Mouse (Mus musculus) C2C12 (cell line): ENCODE data around the gene Zfp566. TPM values are rescaled to one million over a fixed set of nuclear protein-coding genes. Genes with fewer than 3 reads are reported as not detected.

ENCODE experiments used
- H3K27me3 ChIP-seq: one replicate; pipeline ENCODE4 v1.6.1; 2011; ENCODE audit not compliant: control insufficient read depth, insufficient read depth, insufficient read length
- H3K36me3 ChIP-seq: one replicate; pipeline ENCODE4 v1.6.1; 2011; ENCODE audit not compliant: control insufficient read depth, insufficient read depth
- H3K4me3 ChIP-seq: one replicate; pipeline ENCODE4 v1.5.1; 2011; ENCODE audit warnings: mild to moderate bottlenecking, control low read depth; ENCODE audit not compliant: poor library complexity, insufficient read depth, severe bottlenecking
- H3K79me2 ChIP-seq: one replicate; pipeline ENCODE4 v1.6.1; 2011; ENCODE audit not compliant: control insufficient read depth, insufficient read depth
- H3K79me3 ChIP-seq: one replicate; pipeline ENCODE4 v1.6.1; 2011; ENCODE audit warnings: low read depth, control low read depth
- H3ac ChIP-seq: one replicate; pipeline ENCODE3; 2011; ENCODE audit warnings: low read depth; ENCODE audit not compliant: control insufficient read depth, insufficient read length
- CEBPB ChIP-seq: IDR thresholded peaks from one replicate; pipeline ENCODE4 v1.6.1; 2011; ENCODE audit warnings: low read depth, mild to moderate bottlenecking, control low read depth, moderate library complexity
- CTCF ChIP-seq: IDR thresholded peaks from one replicate; pipeline ENCODE4 v1.5.1; 2011; ENCODE audit not compliant: control insufficient read depth, insufficient read depth, insufficient read length
- FOSL1 ChIP-seq: IDR thresholded peaks from one replicate; pipeline ENCODE4 v1.8.0; 2011; ENCODE audit warnings: mild to moderate bottlenecking, low read length; ENCODE audit not compliant: poor library complexity, insufficient read depth, severe bottlenecking
- MAX ChIP-seq: IDR thresholded peaks from one replicate; pipeline ENCODE4 v1.6.1; 2011; ENCODE audit warnings: mild to moderate bottlenecking, control low read depth
- MYOD1 ChIP-seq: IDR thresholded peaks from one replicate; pipeline ENCODE4 v1.6.1; 2011; ENCODE audit warnings: low read depth; ENCODE audit not compliant: control insufficient read depth, insufficient read length
- MYOG ChIP-seq: IDR thresholded peaks from one replicate; pipeline ENCODE4 v1.6.1; 2011; ENCODE audit not compliant: control insufficient read depth, insufficient read length; ENCODE audit errors: extremely low read depth
- USF1 ChIP-seq: IDR thresholded peaks from one replicate; pipeline ENCODE4 v1.6.1; 2011; ENCODE audit warnings: low read depth, mild to moderate bottlenecking, control low read depth, moderate library complexity
- long read RNA-seq, 2 experiments: library from polyadenylated mRNA; unstranded; transcript quantifications; one replicate each; pipeline ENCODE4 v2.0.0; 2019 to 2020
- polyA plus RNA-seq: library from polyadenylated mRNA; unstranded; fragments of >200 nt; fragmentation: generic; extraction: Trizol; gene quantifications from one replicate; pipeline ENCODE4 v1.2.1, GENCODE M21; 2012; ENCODE audit warnings: missing spikeins

Gene Zfp566
- polyA plus RNA-seq: 3.1 TPM
- long read RNA-seq, experiment 1, transcript Zfp566-201 (4 exons, 1,709 nt): major isoform, 5 of 7 reads
- long read RNA-seq, experiment 1, partial matches to known transcripts: 2 of 7 reads
- long read RNA-seq, experiment 1, other reads (novel, unspliced or antisense): 0 of 7 reads
- long read RNA-seq, experiment 2, transcript Zfp566-201 (4 exons, 1,709 nt): major isoform, 11 of 16 reads
- long read RNA-seq, experiment 2, partial matches to known transcripts: 0 of 16 reads
- long read RNA-seq, experiment 2, other reads (novel, unspliced or antisense): 5 of 16 reads

DNA sequence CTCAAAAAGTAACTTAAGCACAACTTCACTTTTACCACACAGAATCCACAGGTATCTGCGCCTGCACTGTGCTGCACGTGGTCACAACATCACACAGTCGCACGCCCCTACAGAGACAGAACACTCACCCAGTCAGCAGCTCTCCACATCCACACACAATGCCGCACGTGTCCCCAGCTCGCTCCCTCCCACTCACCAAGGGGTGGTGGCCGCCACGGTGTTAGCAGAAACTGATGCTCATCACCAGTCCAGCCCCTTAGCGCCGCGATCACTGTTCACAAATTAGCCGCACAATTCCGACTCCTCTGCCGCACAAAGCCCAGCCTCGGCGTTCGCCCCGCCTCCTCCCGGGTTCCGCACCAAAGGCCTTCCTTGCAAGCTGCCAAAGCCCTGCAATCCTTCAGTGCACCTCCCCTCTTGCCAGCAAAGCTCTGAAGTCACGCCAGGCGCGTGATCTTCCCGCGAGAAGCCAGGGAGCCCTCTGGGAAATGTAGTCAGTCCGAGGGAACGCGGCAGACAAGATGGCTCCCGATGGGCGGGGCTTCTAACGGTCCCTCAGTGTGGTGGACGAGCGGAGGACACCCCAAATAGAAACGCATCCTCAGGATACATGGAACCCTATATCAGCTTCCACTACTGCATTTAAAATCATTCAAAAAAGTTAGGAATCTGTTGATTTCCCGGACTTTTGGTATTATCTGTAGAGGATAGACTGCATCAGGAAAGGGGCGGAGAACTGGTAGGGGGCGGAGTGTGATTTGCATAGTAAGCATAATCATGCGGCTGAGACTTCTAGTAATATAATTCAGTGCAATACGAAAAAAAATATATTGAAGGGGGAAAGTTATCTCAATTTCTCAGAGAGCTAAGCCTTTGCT is at the start of gene Zfp566, which contains the start of gene Gm26920:
Zfp566 (minus strand) TSS at position 436 of the 878 bp plus-strand sequence.
Gm26920 (minus strand) TSS at position 319 of the 878 bp plus-strand sequence.
- peaks cover 23% of the 10 kb centered on the region for H3K79me2 ChIP-seq
- H3K36me3 ChIP-seq: peaks cover 7% of the 10 kb centered on the region
- H3ac ChIP-seq: peak within 1 kb of the TSS; percentile 64
- H3K4me3 ChIP-seq: peak within 1 kb of the TSS; percentile 39
- TF ChIP-seq MAX (peak; percentile 90), USF1 (peak; percentile 68), MYOG (no peak)
- peaks cover 3% of the 10 kb centered on the region for H3K79me3 ChIP-seq
- no peaks in the 10 kb centered on the region for H3K27me3 ChIP-seq

DNA sequence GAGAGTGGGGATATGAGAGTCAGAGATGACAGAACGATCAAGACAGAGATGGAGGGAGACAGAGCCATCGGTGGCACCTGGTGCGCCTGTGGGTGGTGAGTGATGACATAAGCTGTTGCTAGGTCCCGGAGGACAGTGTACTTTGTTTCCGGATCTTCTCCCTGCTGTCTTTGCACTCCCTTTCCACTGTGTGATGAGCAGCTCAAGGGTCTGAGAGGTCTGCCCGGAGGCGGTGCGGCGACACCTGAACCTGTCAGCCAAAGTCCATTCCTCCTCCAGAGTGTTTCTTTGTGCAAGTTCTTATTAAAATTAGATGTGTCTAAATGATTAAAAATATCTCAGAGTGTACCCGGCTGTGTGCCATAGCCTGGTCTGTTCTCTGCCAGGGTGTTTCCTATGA is 46.5 kb upstream of the Zfp566 start:
- H3ac ChIP-seq: no peak overlapping the region
- no peaks in the 10 kb centered on the region for H3K27me3 ChIP-seq
- peaks cover 51% of the 10 kb centered on the region for H3K36me3 ChIP-seq
- peaks cover 13% of the 10 kb centered on the region for H3K79me3 ChIP-seq
- H3K79me2 ChIP-seq: no peaks in the 10 kb centered on the region
- no peak overlapping the region for H3K4me3 ChIP-seq
- TF ChIP-seq MYOG (no peak), MYOD1 (no peak), CEBPB (no peak), MAX (no peak), FOSL1 (no peak), USF1 (no peak), CTCF (no peak)

DNA sequence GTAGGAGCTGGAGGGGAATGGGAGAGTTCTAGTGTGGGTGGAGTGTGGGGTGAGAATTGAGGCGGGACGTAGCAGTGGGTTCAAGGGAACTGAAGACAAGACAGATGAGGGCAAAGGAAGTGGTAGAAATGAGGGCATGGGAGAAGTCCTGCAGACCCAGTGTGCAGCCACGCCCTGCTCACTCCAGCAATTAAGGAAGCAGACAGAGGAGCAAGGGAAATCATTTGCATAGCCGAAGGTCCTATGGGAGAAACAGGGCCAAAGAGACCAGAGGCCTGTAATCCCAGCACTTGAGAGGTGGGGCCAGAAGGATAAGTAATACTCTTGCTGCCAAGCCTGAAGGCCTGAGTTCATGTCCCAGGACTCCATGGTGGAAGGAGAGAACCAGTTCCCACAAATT is 42.1 kb upstream of the Zfp566 start:
- TF ChIP-seq FOSL1: no peak
- H3K79me3 ChIP-seq: peaks cover 6% of the 10 kb centered on the region
- H3ac ChIP-seq: no peak overlapping the region
- H3K27me3 ChIP-seq: no peaks in the 10 kb centered on the region
- no peak overlapping the region for H3K4me3 ChIP-seq
- H3K36me3 ChIP-seq: peaks cover 81% of the 10 kb centered on the region
- H3K79me2 ChIP-seq: no peaks in the 10 kb centered on the region

DNA sequence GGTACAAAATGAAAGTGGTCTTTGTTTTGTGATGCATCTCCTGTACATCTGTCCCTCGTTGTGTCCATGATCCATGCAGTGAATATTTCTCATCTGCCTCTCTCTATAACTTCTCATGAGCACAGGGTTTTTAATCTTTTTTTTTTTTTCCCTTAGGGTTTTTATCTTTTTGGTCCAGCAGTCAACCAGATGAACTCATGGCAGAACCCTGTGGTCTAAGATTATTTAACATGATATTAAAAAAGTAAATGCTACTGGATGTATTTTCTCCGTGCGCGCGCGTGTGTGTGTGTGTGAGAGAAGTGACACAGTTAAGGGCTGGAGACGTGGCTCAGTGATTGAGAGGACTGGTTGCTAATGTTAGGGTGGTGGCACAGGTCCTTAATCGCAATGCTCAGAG is 39.6 kb upstream of the Zfp566 start:
- peaks cover 8% of the 10 kb centered on the region for H3K79me3 ChIP-seq
- peaks cover 7% of the 10 kb centered on the region for H3K79me2 ChIP-seq
- H3K4me3 ChIP-seq: no peak overlapping the region
- H3K36me3 ChIP-seq: peaks cover 82% of the 10 kb centered on the region
- no peak overlapping the region for H3ac ChIP-seq
- H3K27me3 ChIP-seq: no peaks in the 10 kb centered on the region
- TF ChIP-seq CTCF (no peak), USF1 (no peak), FOSL1 (no peak), MYOG (no peak), MYOD1 (no peak), MAX (no peak), CEBPB (no peak)

- Histone ChIP-seq H3K4me3 (peak overlapping the region; percentile 61), H3K79me2 (peaks cover 27% of the 10 kb centered on the region), H3K79me3 (peaks cover 20% of the 10 kb centered on the region), H3ac (peak overlapping the region; percentile 56), H3K27me3 (no peaks in the 10 kb centered on the region), H3K36me3 (peaks cover 14% of the 10 kb centered on the region)
- TF ChIP-seq MAX (no peak), CTCF (no peak), FOSL1 (no peak), MYOD1 (no peak), MYOG (no peak), USF1 (no peak), CEBPB (no peak)
Measured at GRCm38 (mm10) chr7:30122188-30122530, 31.8 kb upstream of the Zfp566 start.
